In the genomic region with DNA sequence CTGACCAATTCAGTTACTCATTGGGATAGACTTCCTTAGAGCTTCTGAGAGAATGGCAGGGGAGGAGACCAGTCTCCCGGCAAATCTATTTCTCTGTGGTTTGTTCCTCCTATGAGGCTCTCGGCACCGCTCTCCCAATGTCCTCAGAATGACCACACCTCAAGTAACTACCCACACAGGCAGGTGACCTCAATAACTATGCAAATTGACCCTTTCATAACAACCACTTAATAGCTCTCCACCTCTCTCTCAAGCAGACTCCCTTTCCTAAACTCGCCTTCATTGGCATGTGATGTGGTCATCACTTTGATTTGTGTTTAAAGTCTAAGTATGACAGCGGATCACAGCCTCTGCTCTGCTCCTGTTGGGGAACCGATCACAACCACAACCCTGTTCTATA, we compare ENCODE assay signal across 15 mouse cellular contexts.
"Had no signal": no experiment of that assay in that cellular context is flagged by ENCODE, and none has a peak within 500 bp of the region (broad histone marks: within the 10 kb centered on the region; RNA-seq: fewer than 3 reads in every experiment).

No protein-coding gene starts in this region.

- H3K9ac ChIP-seq: liver, embryonic 12.5 days; liver, embryonic 14.5 days; lung, embryonic 15.5 days; midbrain, embryonic 13.5 days; midbrain, embryonic 15.5 days; neural tube, embryonic 12.5 days; stomach, embryonic 15.5 days had no signal

- H3K36me3 ChIP-seq: liver, embryonic 12.5 days; lung, embryonic 15.5 days; midbrain, embryonic 13.5 days; midbrain, embryonic 15.5 days; neural tube, embryonic 12.5 days; stomach, embryonic 15.5 days had no signal

- H3K27me3 ChIP-seq: liver, embryonic 12.5 days; lung, embryonic 15.5 days; midbrain, embryonic 13.5 days; midbrain, embryonic 15.5 days; neural tube, embryonic 12.5 days; stomach, embryonic 15.5 days had no signal

- ATAC-seq: liver, embryonic 12.5 days; midbrain, embryonic 13.5 days; midbrain, embryonic 15.5 days had no signal

- DNase-seq: right cerebral cortex, postnatal 14 days; thymus, adult 2 months; thymus, postnatal 25 days; thymus, postnatal 4 days had no signal

- H3K27ac ChIP-seq: liver, embryonic 12.5 days; liver, embryonic 14.5 days; lung, embryonic 15.5 days; macrophage; midbrain, embryonic 13.5 days; midbrain, embryonic 15.5 days; neural tube, embryonic 12.5 days; stomach, embryonic 15.5 days; stomach, postnatal 0 days had no signal

- H3K9me3 ChIP-seq: liver, embryonic 12.5 days; lung, embryonic 15.5 days; megakaryocyte, embryonic 14.5 days; midbrain, embryonic 13.5 days; midbrain, embryonic 15.5 days; neural tube, embryonic 12.5 days; stomach, embryonic 15.5 days had no signal

- H3K4me3 ChIP-seq: liver, embryonic 12.5 days; lung, embryonic 15.5 days; megakaryocyte, embryonic 14.5 days; midbrain, embryonic 13.5 days; midbrain, embryonic 15.5 days; neural tube, embryonic 12.5 days; stomach, embryonic 15.5 days had no signal

- H3K4me1 ChIP-seq: liver, embryonic 12.5 days; neural tube, embryonic 12.5 days; stomach, embryonic 15.5 days had no signal

- H3K4me2 ChIP-seq: liver, embryonic 12.5 days; lung, embryonic 15.5 days; midbrain, embryonic 11.5 days; midbrain, embryonic 13.5 days; midbrain, embryonic 15.5 days; neural tube, embryonic 12.5 days; stomach, embryonic 15.5 days had no signal
